Mouse (Mus musculus): Measurements from ENCODE around the gene Ryr2.

Gene Ryr2

DNA sequence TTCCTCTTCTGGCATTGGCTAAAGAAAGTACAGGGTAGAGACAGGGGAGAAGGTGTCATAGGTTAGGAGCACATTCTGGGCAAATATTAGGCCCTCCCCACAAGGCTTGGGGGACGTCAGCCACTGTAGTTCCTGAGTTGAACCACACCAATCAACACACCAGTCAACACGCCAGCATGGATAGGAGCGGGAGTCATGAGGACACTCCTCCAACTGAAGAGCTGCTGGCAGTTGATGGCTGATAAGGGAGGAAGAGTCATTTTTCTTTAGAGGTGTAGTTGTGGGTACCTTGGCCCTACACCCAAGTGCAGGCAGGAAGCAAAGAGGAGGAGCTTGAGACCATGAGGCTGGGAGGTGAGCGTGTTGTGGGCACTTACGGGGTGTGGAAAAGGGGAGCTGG is 13.6 kb downstream of the Ryr2 start:
- DNase-seq = no peak

GRCm38 (mm10) chr13:12092379-12093107 is 14.2 kb downstream of the Ryr2 start:
- no peak for DNase-seq

DNA sequence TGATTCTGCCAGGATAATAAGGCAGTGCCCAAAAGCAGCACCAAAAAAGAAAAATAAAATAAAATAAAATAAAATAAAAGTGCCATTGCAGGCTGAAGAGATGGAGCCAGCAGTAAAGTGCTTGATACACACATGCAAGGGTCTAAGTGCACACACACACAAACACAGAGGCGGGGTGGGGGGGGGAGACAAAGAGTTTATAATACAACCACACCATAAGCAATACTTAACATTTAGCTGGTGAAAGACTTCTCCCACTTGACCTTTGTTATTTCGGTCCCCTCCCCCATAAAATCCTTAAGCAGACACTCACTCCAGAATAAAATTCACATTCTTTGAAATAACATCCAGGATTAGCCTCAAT is 22.7 kb downstream of the Ryr2 start:
- DNase-seq = no peak

DNA sequence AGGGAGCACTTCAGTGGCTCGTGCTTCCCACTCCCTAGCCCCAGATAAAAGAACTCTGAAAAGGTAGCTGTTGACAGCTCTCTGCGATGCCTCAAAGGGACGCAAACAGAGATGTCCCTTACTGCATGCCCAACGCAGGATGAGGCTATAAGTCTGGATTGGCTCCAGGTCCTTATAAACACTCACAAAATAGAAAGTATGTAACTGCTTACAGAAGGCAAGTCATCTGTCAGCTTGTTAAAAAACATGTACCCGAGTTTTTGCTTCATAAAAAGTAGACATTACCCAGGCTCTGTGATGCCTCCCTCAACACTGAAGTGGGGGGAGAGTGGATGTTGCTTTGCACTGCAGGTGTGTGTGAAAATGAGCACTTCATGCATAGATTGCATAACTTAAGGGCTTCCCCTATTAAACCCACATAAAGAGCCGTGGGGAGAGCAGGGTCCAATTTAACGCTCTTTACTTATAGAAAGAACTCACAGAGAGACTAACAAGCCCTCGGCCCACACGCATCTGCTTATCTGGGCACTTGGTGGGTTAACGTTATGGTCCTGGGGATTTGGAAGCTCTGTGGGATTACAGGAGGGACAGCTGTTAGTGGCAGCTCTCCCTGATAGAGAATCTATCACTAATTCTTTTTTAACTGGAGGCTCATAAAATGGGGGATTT is 23.2 kb downstream of the Ryr2 start:
- DNase-seq = no peak

DNA sequence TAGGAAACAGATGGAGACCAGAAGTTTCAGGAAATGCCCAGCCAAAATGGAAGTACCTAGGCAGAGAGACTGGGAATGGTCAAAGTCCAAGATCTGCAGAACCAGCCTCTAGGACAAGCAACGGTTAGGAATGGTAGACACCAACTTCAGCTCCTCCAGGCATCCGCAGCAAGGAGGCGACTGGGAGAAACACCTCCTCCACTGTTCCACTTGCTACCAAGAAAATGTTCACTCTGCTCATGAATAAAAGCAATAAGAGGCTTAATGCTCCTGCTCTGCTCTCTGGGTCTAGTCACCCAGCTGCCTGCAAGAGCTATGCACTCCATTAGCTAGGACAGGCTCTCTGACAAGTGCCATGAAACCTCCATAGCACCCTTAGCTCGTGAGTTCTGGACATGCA is 26.2 kb downstream of the Ryr2 start:
- DNase-seq = peak; percentile 64

- no peak for DNase-seq
Measured at GRCm38 (mm10) chr13:12079536-12079935, 27.2 kb downstream of the Ryr2 start.

GRCm38 (mm10) chr13:12074897-12075296 is 31.8 kb downstream of the Ryr2 start:
- no peak for DNase-seq

DNA sequence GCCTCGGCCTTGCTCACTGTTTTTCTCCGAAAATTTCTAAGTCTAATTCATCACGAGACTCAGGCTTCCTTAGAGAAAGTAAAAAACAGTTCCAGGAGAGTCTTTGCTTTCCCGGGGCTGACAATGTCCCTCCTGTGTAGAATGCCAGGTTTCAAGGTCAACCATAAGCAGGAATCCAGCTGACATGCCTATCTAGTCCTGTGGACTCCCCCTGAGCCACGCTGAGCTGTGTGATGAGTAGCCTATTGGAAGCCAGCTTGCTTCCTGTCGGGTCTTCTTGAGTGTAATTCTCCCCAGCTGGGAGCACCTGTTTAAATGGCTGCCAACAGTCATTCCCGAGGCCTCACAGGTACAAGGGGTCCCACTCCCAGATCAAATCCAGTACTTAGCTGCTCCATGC is 34.2 kb downstream of the Ryr2 start:
- DNase-seq = no peak

- no peak for DNase-seq
Measured at GRCm38 (mm10) chr13:12072112-12072511, 34.6 kb downstream of the Ryr2 start.

GRCm38 (mm10) chr13:12070157-12071129 is 36.3 kb downstream of the Ryr2 start:
- no peak for DNase-seq

DNA sequence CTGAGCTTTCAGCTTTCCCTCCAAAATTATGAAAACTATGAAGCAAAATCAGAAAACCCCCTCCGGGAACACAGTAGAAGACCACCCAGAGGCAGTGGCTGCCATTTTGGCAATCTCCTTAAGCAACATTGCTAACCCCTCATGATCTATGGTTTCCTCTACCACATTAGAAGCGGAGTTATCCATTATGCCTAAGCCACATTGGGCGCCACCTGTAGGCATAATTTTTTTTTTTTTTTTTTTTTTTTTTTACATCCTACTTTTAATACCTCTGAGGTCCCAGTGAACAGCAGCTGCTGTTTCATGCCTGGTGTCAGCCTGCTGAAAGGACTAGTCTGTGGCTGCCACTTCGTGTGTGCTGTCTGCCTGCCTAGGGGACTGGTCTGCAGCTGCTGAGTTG is 42.2 kb downstream of the Ryr2 start:
- no peak for DNase-seq

- DNase-seq = no peak
Measured at GRCm38 (mm10) chr13:12063561-12063960, 43.2 kb downstream of the Ryr2 start.

DNA sequence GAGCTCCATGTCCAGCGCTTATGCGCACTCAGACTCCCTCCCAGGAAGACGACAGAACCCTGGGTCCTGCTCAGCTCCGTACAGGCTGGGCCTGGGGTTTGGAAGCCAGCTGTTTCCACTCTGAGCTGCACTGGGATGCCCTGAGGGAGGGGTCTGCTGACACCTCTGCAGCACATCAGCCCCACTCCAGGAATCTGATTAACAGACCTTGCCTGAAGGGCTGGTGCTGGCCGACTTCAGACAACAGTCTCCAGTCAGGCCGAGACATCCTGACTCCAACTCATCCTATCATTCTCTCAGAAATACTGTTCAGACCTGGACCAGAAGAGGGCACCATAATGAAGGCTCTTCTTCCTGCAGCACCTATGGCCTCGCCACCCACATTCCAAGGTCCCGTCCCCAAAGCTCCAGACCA is 49.4 kb downstream of the Ryr2 start:
- no peak for DNase-seq

DNA sequence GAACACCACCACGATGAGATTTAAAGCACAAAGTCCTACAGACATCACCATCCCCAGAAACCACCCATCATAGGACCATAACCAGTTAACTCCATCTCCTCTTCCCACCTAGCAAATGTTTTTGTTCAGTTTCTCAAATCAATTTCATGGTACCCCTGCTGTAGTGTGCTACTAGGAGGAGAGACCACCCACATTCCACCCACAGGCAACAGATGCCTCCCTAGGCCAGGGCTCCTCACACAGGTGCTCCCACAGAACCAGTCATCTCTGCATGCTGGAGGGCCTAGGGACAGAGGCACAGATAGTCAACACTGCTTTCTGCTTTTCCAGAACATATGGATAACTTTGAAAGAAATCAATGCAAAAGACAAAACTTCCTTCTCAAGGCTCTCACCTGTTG is 50.8 kb downstream of the Ryr2 start:
- DNase-seq = no peak

- peak; percentile 42 for DNase-seq
Measured at GRCm38 (mm10) chr13:12053910-12054309, 52.8 kb downstream of the Ryr2 start.

- DNase-seq = no peak
Measured at GRCm38 (mm10) chr13:12050809-12051208, 55.9 kb downstream of the Ryr2 start.

- no peak for DNase-seq
Measured at GRCm38 (mm10) chr13:12047059-12047458, 59.7 kb downstream of the Ryr2 start.

DNA sequence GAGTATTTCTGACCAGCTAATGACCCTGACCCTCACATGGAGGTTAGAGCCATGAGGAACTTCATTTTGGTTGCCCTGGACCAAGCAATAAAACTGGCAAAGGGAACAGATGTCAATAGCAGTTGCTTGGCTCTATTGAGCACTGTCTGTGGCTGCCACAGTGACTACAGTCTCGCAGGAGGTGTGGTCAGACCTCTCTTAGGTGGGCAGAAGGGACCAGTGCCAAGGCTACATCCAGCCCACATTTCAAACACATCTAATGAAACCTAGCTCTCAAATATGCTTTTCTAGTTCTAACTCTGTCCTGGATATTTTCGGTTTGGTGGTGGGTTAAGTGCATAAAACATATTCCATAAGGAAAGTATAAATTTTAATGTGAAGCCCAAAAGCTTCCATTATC is 62.0 kb downstream of the Ryr2 start:
- DNase-seq = no peak

GRCm38 (mm10) chr13:12042891-12043491 is 63.8 kb downstream of the Ryr2 start:
- no peak for DNase-seq

GRCm38 (mm10) chr13:12039967-12040366 is 66.8 kb downstream of the Ryr2 start:
- peak; percentile 74 for DNase-seq

DNA sequence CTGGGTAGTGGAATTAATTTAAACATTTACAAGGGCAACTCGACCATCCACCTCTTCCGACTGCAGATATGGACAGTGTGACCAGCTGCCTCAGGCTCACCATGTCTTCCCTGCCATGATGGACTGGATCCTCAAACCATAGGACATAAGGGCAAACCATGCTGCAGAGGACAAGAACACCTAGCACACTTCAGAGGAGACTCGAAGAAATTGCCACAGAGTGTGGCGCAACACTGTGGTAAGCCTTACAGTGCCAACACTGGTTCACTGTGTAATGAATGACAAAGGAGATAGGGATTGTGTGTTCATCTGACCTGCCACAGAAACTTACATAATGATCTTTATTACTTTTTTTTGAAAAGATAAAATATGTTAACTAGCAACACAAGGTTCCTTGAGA is 68.1 kb downstream of the Ryr2 start:
- no peak for DNase-seq

- DNase-seq = no peak
Measured at GRCm38 (mm10) chr13:12037241-12037640, 69.5 kb downstream of the Ryr2 start.

DNA sequence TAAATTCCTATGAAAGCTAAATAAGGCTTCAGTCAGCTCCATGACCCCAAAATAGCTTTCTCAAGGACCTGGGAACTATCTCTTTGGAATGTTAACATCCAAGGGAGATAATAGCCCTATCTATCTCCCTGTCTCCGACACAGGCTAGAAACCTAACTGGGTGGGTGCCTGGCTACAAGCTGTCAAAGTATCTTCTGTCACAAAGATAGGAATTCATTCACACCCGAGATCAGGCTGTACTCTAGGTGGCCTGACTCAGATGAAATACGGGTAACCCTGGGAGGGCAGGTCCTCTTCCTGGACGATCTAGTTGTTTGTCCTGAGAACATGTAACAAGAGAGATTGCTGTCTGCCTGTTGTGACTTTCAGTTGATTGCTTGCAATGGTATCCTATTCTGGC is 69.9 kb downstream of the Ryr2 start:
- no peak for DNase-seq
